Comparison of ENCODE assay signal across 24 mouse cellular contexts in genomic region chr7:139016288-139016687, GRCm38 (mm10).
A peak's percentile ranks its signal among the peaks of the same experiment; 100 is the strongest.
DNase-seq lines count a peak whose midpoint lies in the region; ATAC-seq lines count a peak whose summit lies in the region.
"Had no signal": no experiment of that assay in that cellular context is flagged by ENCODE, and none has a peak within 500 bp of the region (broad histone marks: within the 10 kb centered on the region; RNA-seq: fewer than 3 reads in every experiment).

No protein-coding gene starts in this region.

- no peak overlapping the region for H3K4me3 ChIP-seq in kidney, embryonic 16.5 days (ENCODE audit: low read length)
- no peak overlapping the region for H3K4me3 ChIP-seq in embryonic facial prominence, embryonic 13.5 days
- H3K4me3 ChIP-seq in limb, embryonic 13.5 days, result no peak overlapping the region
- H3K4me3 ChIP-seq in midbrain, embryonic 14.5 days (replicated peaks; ENCODE audit: low read depth, low read length), result no peak overlapping the region
- H3K4me3 ChIP-seq: erythroblast, embryonic 14.5 days; forebrain, embryonic 12.5 days; heart, adult 2 months had no signal

- H3K27ac ChIP-seq in kidney, embryonic 16.5 days (ENCODE audit: low read length), result no peak overlapping the region
- H3K27ac ChIP-seq in embryonic facial prominence, embryonic 13.5 days, result peak overlapping the region; percentile 68
- no peak overlapping the region for H3K27ac ChIP-seq in limb, embryonic 13.5 days
- no peak overlapping the region for H3K27ac ChIP-seq in midbrain, embryonic 14.5 days (replicated peaks; ENCODE audit: low read depth, low read length)
- H3K27ac ChIP-seq: forebrain, embryonic 12.5 days; heart, adult 2 months; hindbrain, embryonic 14.5 days; macrophage; stomach, postnatal 0 days had no signal

- H3K9ac ChIP-seq in kidney, embryonic 16.5 days (replicated peaks; ENCODE audit: low read length), result no peak overlapping the region
- H3K9ac ChIP-seq in embryonic facial prominence, embryonic 13.5 days, result no peak overlapping the region
- H3K9ac ChIP-seq in limb, embryonic 13.5 days, result no peak overlapping the region
- no peak overlapping the region for H3K9ac ChIP-seq in midbrain, embryonic 14.5 days (replicated peaks; ENCODE audit: low read length)
- H3K9ac ChIP-seq: forebrain, embryonic 12.5 days; hindbrain, embryonic 14.5 days had no signal

- ATAC-seq in kidney, embryonic 16.5 days (ENCODE audit: low FRiP score, low TSS enrichment), result peak; percentile 24; the same call in 1 of the 2 replicates
- no peak; the same call in 1 of the 2 replicates for ATAC-seq in embryonic facial prominence, embryonic 13.5 days (ENCODE audit: insufficient number of reproducible peaks, insufficient read depth, low FRiP score, low TSS enrichment, low read depth)
- ATAC-seq in limb, embryonic 13.5 days (ENCODE audit: low FRiP score, low read depth), result no peak
- ATAC-seq in midbrain, embryonic 14.5 days (ENCODE audit: low FRiP score, low TSS enrichment), result no peak
- ATAC-seq: inflammation-experienced regulatory T-cells, adult 6 months; lung, postnatal 0 days had no signal

- no peak overlapping the region for H3K4me2 ChIP-seq in kidney, embryonic 16.5 days (replicated peaks; ENCODE audit: low read depth, low read length)
- H3K4me2 ChIP-seq in embryonic facial prominence, embryonic 13.5 days, result 0 out of 2 replicates have a peak overlapping the region, but pooled peaks have one; percentile 5
- peak overlapping the region; percentile 3; the same call in 1 of the 2 replicates for H3K4me2 ChIP-seq in limb, embryonic 13.5 days (replicated peaks)
- H3K4me2 ChIP-seq in midbrain, embryonic 14.5 days (ENCODE audit: low read length), result no peak overlapping the region
- H3K4me2 ChIP-seq: forebrain, embryonic 12.5 days; hindbrain, embryonic 14.5 days had no signal

- H3K4me1 ChIP-seq in kidney, embryonic 16.5 days (ENCODE audit: insufficient read depth, low read length), result no peaks in the 10 kb centered on the region
- peaks cover 51% of the 10 kb centered on the region for H3K4me1 ChIP-seq in embryonic facial prominence, embryonic 13.5 days
- H3K4me1 ChIP-seq in limb, embryonic 13.5 days, result peaks cover 71% of the 10 kb centered on the region
- 0 out of 2 replicates have a peak, but pooled peaks cover 5% of the 10 kb centered on the region for H3K4me1 ChIP-seq in midbrain, embryonic 14.5 days (ENCODE audit: control insufficient read depth, insufficient read depth, low read length)

- H3K27me3 ChIP-seq in kidney, embryonic 16.5 days (ENCODE audit: insufficient read depth, low read length), result no peaks in the 10 kb centered on the region
- H3K27me3 ChIP-seq in embryonic facial prominence, embryonic 13.5 days, result 0 out of 2 replicates have a peak, but pooled peaks cover 3% of the 10 kb centered on the region
- H3K27me3 ChIP-seq in limb, embryonic 13.5 days, result peaks cover 75% of the 10 kb centered on the region
- no peaks in the 10 kb centered on the region for H3K27me3 ChIP-seq in midbrain, embryonic 14.5 days (ENCODE audit: control insufficient read depth, insufficient read depth, low read length)

- H3K36me3 ChIP-seq in kidney, embryonic 16.5 days (ENCODE audit: insufficient read depth, low read length), result no peaks in the 10 kb centered on the region
- H3K36me3 ChIP-seq in embryonic facial prominence, embryonic 13.5 days, result no peaks in the 10 kb centered on the region
- H3K36me3 ChIP-seq in limb, embryonic 13.5 days, result no peaks in the 10 kb centered on the region
- H3K36me3 ChIP-seq in midbrain, embryonic 14.5 days (ENCODE audit: control insufficient read depth, insufficient read depth, low read length), result no peaks in the 10 kb centered on the region
- H3K36me3 ChIP-seq: forebrain, embryonic 12.5 days had no signal

- WGBS in kidney, embryonic 16.5 days, result 32% methylated on average over 11 of the region's 11 CpGs
- 28% methylated on average over 11 of the region's 11 CpGs for whole genome bisulfite sequencing in embryonic facial prominence, embryonic 13.5 days
- WGBS in limb, embryonic 13.5 days, result 25% methylated on average over 11 of the region's 11 CpGs
- 32% methylated on average over 11 of the region's 11 CpGs for WGBS in midbrain, embryonic 14.5 days

- DNase-seq in embryo, embryonic 10.5 days (ENCODE audit: low spot score), result peak; percentile 10
- DNase-seq in embryo, embryonic 9.5 days (ENCODE audit: extremely low spot score), result no peak
- no peak for DNase-seq in kidney, postnatal 14 days
- no peak for DNase-seq in gastrocnemius, postnatal 4 days (ENCODE audit: low spot score in 2 of 2)
- no peak for DNase-seq in midbrain, embryonic 14.5 days
- DNase-seq: adrenal gland, postnatal 36 days; cerebellum, adult 11 months; cerebellum, postnatal 10 days; gastrocnemius, postnatal 14 days; heart, adult 2 months; heart, postnatal 4 days; kidney, adult 2 months; kidney, postnatal 25 days; right cerebral cortex, postnatal 14 days had no signal

- no peaks in the 10 kb centered on the region for H3K9me3 ChIP-seq in kidney, embryonic 16.5 days (ENCODE audit: low read length)
- H3K9me3 ChIP-seq in embryonic facial prominence, embryonic 13.5 days, result no peaks in the 10 kb centered on the region
- no peaks in the 10 kb centered on the region for H3K9me3 ChIP-seq in limb, embryonic 13.5 days
- H3K9me3 ChIP-seq in midbrain, embryonic 14.5 days (ENCODE audit: control insufficient read depth, low read length), result no peaks in the 10 kb centered on the region
- H3K9me3 ChIP-seq: forebrain, embryonic 12.5 days had no signal

Comparison
In these comparisons a context has a peak if more than half of its experiments do, and no peak if none do; other contexts are left out.
1. H3K4me2 ChIP-seq: peak in embryonic facial prominence, embryonic 13.5 days (single experiment) and limb, embryonic 13.5 days (single experiment); none in kidney, embryonic 16.5 days (single experiment) and midbrain, embryonic 14.5 days (single experiment).